Mouse (Mus musculus) layer of hippocampus, postnatal 14 days (tissue): Measurements from ENCODE around the gene Myo9b. TPM values are rescaled to one million over a fixed set of nuclear protein-coding genes. Genes with fewer than 3 reads are reported as not detected.

ENCODE experiments used
- DNase-seq, 2 experiments: peaks; one replicate each; pipeline ENCODE4 v3.0.0; 2021 to 2022; ENCODE audit warnings: low spot score in 2 of 2, mixed read lengths in 1 of 2
- total RNA-seq, 2 experiments: library from RNA; stranded (reverse); gene quantifications; 2 replicates each; pipeline ENCODE4 v1.2.3; 2021

The Myo9b gene
- total RNA-seq, 2 experiments from 2014 or later: 31.2 to 36.4 TPM

- no peak for DNase-seq
Measured at GRCm38 (mm10) chr8:71407441-71407840, 134.9 kb downstream of the Myo9b start.

DNA sequence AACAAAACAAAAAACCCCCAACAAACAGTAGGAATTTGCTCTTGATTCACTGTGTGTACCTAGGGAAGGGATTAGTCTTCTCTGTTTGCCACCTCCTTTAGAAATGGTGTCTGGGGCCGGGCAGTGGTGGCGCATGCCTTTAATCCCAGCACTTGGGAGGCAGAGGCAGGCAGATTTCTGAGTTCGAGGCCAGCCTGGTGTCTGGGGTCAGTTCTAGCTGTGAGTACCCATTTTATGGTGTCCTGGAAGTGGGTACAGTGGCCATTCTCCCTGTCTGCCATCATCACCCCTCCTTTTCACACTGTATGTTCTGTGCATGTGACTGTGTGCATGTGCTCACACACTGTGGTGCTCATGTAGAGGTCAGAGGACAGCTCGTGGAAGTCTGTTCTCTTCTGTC lies 135.7 kb downstream of the Myo9b start:
- DNase-seq: no peak

Other genes starting within 250 kb of the Myo9b start
- 10 to 100 TPM; 13.9 to 14.6 TPM for gene Haus8, start 220 bp downstream of the Myo9b start, total RNA-seq
- gene Use1, start 94.1 kb downstream of the Myo9b start, total RNA-seq: 10 to 100 TPM; 84.9 to 96.2 TPM
- 10 to 100 TPM; 16.0 to 18.1 TPM for gene Ocel1, start 98.6 kb downstream of the Myo9b start, total RNA-seq
- 10 to 100 TPM; 33.9 to 36.7 TPM for gene Nr2f6, start 109.2 kb downstream of the Myo9b start, total RNA-seq
- 1 to 10 TPM; 5.1 to 5.2 TPM for gene Ushbp1, start 123.1 kb downstream of the Myo9b start, total RNA-seq
- 10 to 100 TPM; 89.1 to 96.7 TPM for gene Babam1, start 124.1 kb downstream of the Myo9b start, total RNA-seq
- gene Ankle1, start 133.3 kb downstream of the Myo9b start, total RNA-seq: 1 to 10 TPM in 1 of 2 experiments, under 1 TPM in 1; 0.60 to 1.7 TPM
- gene Abhd8, start 190.9 kb downstream of the Myo9b start, total RNA-seq: 100 to 1,000 TPM; 179 to 181 TPM
- gene Mrpl34, start 192.2 kb downstream of the Myo9b start, total RNA-seq: 10 to 100 TPM; 52.6 to 62.7 TPM
- gene Dda1, start 196.5 kb downstream of the Myo9b start, total RNA-seq: 100 to 1,000 TPM; 104 to 110 TPM
- 10 to 100 TPM; 60.1 to 62.4 TPM for gene Ano8, start 213.2 kb downstream of the Myo9b start, total RNA-seq
- 10 to 100 TPM; 30.6 to 33.3 TPM for gene Gtpbp3, start 215.4 kb downstream of the Myo9b start, total RNA-seq
- gene Plvap, start 239.0 kb downstream of the Myo9b start, total RNA-seq: 1 to 10 TPM; 7.2 to 7.6 TPM